Mouse (Mus musculus) neural tube, embryonic 10.5 days (tissue): ENCODE measurements around the gene Kcnh1.

Experiments used
- DNase-seq: peaks from one replicate; pipeline ENCODE4 v3.0.0-alpha.2; 2017; ENCODE audit warnings: low spot score; ENCODE audit errors: extremely low spot score

Kcnh1 gene

GRCm38 (mm10) chr1:192315392-192316070, 125.0 kb downstream of the Kcnh1 start:
- no peak for DNase-seq

DNA sequence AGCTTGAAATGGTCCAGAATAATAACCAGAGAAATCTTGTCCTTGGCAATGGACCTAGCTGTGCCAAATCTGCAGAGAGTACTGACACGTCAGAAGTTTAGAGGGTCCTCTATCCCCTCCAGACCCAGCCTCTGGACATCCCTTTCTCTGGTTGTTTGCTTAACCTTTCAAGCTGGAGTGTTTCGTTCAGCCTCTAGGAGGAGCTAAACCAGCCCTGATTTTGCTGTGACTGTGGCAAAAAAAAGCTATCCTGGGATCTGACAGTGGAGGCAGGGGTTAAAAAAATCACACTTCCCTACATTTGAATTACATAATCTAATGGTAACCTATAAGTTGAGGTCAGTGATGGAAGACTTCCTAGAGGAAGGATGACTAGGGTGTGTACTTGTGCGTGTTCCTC, 133.6 kb downstream of the Kcnh1 start:
- DNase-seq, result no peak

DNA sequence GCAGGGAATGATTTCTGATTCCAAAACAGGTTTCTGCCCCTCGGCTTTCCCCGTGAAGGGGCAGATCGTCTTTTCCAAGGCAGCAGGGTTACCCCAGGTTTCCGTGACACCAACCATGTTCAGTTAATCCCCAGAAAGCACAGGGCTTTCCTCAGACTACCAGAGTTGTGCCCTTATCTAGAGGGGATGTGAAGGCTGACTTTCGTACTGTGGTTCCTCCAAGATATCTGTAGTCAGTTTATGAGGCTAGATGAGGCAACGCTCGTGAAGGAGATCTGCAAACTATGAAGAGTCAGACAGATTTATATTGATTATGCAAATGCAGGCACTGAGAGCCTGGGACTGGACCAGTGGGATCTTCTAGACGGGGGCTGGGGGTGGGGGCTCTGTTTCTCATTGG, 136.5 kb downstream of the Kcnh1 start:
- no peak for DNase-seq

DNA sequence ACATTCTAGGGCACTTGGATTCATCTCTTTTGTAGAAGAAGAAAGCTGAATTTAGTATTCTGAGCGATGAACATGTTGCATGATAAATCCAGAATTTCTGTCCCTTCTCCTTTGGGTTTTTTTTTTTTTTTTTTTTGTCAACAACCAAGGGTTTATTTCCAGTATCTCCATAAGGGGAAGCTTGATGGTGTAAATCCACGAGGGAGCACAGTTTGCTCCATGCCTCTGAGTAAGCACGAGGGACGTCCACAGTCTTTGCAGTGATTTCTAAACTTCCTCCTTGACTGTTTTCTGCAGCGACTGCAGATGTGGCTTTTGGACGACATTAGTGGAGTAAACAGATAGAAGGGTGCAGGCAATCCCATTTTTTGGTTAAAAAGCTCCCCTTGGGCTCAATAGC, 140.6 kb downstream of the Kcnh1 start:
- DNase-seq, result no peak

DNA sequence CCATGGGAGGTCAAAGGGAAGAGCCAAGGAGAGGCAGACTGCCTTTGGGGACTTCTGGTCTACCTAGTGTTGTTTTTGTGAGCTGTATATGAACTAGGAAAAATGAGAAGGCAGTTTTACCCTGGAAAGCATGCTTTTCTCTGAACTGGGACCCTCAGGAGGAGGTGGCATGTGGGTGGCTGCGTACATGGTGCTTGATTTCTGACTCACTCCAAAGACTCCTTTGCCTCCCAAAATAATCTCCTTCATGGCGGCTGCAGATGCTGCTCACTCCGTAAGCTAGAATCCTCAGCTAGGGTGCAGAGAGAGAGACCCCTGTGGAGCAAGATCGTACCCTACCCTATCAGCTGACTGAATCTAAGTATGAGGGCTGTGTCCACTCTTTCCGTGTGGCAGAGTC, 145.5 kb downstream of the Kcnh1 start:
- no peak for DNase-seq

DNA sequence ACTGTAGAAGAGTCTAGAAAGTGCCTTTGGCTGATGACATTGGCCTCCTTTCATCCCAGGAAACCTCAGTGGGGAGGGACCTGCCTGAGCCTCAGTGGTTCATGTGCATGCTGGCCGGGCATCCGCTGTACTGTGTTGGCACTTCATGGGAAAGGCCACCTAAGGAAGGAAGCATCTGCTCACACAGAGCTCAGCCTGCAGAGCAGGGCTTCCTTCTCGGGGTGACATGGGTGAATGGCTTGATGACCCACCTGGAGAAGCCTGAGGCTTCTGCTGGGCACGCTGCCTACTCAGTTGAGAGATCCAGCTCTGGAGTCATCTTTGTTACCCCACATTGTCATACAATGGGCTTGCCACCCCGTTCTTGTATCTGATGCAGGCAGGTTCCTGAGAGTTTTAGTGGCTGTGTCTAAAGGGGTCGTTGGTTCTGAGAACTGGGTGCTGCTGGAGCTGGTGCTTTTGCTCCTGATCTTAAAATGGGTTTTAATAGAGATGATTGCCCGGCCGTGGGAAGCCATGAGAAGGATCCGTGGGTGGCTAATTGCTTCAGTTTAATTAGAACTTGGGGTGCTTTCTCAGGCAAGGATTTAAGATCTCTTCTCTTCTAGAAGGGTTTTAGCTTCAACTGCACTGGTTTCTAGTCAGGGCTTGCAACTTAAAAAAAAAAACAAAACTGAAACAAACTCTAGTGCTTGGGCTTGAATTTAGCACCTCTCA, 148.9 kb downstream of the Kcnh1 start:
- DNase-seq, result no peak

DNA sequence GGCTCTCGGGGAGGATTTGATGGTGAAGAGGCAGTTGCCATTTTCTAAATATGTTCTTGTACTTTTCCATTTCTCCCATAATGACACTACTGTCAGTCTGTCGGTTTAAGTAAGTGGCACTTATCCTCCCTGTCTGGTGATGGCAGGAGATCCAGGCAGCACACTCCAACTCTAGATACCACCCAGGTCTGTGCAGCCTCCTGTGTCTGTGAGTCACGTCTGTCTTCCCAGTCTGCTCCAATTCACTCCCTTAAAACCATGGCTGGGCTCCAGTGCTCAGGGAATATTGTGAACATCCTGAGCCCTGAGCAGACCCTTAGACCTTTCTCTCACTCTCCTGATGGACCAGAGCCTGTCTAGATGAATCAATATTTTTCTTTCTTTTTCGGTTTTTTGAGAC, 151.2 kb downstream of the Kcnh1 start:
- DNase-seq, result no peak

DNA sequence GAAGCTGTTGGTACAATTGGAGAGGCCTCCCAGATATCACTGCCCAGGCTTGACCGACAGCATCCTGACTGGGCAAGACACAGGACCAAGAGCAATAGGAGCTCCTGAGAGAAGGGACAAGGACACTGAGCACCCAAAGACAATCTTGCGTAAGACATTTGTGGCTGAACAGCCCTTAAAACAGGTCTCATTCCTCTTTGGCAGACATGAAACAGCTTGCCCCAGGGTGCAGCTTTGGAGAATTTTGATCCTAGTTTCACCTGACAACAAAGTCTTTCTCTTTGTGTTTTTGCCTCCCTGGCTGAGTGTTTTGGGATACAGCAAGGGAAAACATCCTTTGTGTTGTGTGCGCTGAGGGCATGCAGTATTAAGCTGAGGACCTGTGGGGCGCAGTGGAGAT, 153.4 kb downstream of the Kcnh1 start:
- DNase-seq, result no peak

GRCm38 (mm10) chr1:192347327-192347726, 156.8 kb downstream of the Kcnh1 start:
- no peak for DNase-seq

- DNase-seq, result no peak
Measured at GRCm38 (mm10) chr1:192356231-192356630, 165.7 kb downstream of the Kcnh1 start.

DNA sequence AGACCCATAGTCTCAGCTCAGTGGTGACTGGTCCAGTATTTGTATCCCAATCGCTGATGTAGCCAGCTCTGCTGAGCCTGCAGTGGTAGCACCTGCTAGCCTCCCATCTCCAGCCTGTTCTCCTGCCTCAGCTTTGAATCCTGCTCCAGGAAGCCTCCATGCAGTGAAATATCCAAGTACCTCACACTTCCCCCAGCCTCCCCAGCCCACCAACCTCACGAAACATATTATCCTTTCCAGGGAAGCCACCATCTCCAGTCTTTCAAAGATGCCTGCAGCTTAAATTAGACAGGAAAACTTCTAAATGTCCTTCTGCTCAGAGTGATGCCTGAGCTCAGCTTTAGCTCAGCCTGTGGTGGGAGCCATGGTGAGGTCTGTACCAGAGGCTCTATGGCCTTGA, 168.6 kb downstream of the Kcnh1 start:
- DNase-seq, result no peak

GRCm38 (mm10) chr1:192368336-192368735, 177.8 kb downstream of the Kcnh1 start:
- DNase-seq, result no peak

- no peak for DNase-seq
Measured at GRCm38 (mm10) chr1:192371943-192372614, 181.5 kb downstream of the Kcnh1 start.

GRCm38 (mm10) chr1:192378546-192379075, 188.0 kb downstream of the Kcnh1 start:
- no peak for DNase-seq

GRCm38 (mm10) chr1:192380596-192381041, 190.0 kb downstream of the Kcnh1 start:
- DNase-seq, result no peak

- no peak for DNase-seq
Measured at GRCm38 (mm10) chr1:192387624-192388023, 197.1 kb downstream of the Kcnh1 start.

- no peak for DNase-seq
Measured at GRCm38 (mm10) chr1:192391041-192391440, 200.5 kb downstream of the Kcnh1 start.

- DNase-seq, result no peak
Measured at GRCm38 (mm10) chr1:192392232-192392631, 201.7 kb downstream of the Kcnh1 start.

DNA sequence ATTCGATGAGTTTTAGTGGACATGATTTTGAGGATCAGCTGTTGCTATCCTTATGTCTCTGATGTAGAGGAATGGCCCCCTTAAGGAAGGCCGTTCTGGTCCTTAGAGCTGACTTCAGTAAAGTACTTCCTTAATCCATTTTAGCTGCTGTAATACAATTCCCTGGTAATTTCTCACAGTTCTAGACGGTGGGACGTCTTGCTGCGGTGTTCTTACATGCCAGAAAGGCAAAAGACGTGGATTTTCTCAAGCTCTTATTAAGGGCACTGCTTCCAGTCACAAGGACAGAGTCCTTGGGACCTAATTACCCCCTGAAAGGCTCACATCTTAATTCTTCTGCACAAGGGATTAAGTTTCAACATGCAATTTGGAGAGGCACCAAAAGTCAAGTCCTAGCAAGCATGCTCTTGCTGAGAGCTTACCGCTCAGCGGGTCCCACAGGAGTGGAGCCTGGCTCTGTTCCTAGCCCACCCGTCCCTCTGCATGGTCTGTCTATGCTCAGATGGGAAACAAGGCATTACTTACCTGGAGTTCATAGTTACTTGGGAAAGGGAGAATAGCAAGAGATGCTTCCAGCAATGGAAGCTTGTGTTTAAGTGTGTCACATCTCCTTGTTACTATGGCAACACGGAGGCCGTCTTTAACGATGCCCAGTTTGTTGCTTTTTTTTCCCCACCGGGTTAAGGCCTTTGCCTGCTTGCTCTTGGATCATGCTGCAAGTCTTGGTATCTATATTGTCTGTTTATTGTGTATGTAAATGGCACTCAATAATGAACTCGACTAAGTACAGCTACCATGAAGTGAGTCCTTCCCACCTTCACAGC, 209.3 kb downstream of the Kcnh1 start:
- no peak for DNase-seq

DNA sequence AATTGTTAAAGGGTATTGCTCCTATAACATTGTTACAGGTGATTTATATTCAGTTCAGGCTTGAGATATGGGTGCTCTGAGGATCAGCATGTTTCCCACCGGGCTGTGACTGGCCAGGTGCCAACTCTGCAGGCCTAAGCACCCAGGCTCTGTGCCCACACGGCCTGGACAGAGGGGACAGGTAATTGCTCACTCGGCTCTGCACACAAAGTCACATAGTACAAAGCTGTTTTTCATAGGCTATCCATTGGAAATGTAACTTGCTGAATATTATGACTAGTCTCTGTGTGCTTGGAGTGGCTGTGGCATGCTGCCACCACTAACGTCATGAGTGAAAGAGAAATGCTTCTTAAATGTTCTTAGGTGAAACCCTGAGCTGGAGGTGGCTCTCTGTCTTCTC, 210.4 kb downstream of the Kcnh1 start:
- no peak for DNase-seq
